8 mouse cellular contexts compared by ENCODE assay signal in genomic region chr19:5687738-5688137, GRCm38 (mm10). TPM values are rescaled to one million over a fixed set of nuclear protein-coding genes. Genes with fewer than 3 reads are reported as not detected.
DNase-seq lines count a peak whose midpoint lies in the region; ATAC-seq and TF ChIP-seq lines count a peak whose summit lies in the region.

No protein-coding gene starts in this region.

- peak overlapping the region; percentile 95 for H3K4me2 ChIP-seq in liver, embryonic 12.5 days

- peaks cover 80% of the 10 kb centered on the region for H3K4me1 ChIP-seq in erythroblast, embryonic 14.5 days (ENCODE audit: control insufficient read depth)
- peaks cover 36% of the 10 kb centered on the region for H3K4me1 ChIP-seq in thymus, adult 2 months (replicated peaks; ENCODE audit: control insufficient read depth, insufficient read depth, low read length)
- H3K4me1 ChIP-seq in liver, embryonic 12.5 days, result peaks cover 60% of the 10 kb centered on the region

- H3K27ac ChIP-seq in thymus, adult 2 months (ENCODE audit: control insufficient read depth, insufficient read depth, low read length), result no peak overlapping the region
- peak overlapping the region; percentile 91 for H3K27ac ChIP-seq in liver, embryonic 12.5 days

- no peak for DNase-seq in thymus, adult 2 months
- DNase-seq in thymus, adult 18-20 months, result no peak
- DNase-seq in left cerebral cortex, adult 8-10 months (ENCODE audit: low spot score in 2 of 2), result no peak
- DNase-seq in layer of hippocampus, adult 11-12 months (ENCODE audit: low spot score), result no peak
- DNase-seq in right cerebral cortex, postnatal 36 days (ENCODE audit: low spot score in 2 of 2), result no peak

- no peak for TF ChIP-seq CTCF in thymus, adult 2 months (IDR thresholded peaks at IDR 0.05; ENCODE audit: borderline replicate concordance, control insufficient read depth, extremely low read depth, insufficient read depth, low read length, poor library complexity)

- H3K4me3 ChIP-seq in erythroblast, embryonic 14.5 days (replicated peaks), result peak overlapping the region; percentile 82
- H3K4me3 ChIP-seq in thymus, adult 2 months (ENCODE audit: control insufficient read depth, insufficient read depth, low read length), result peak overlapping the region; percentile 92
- peak overlapping the region; percentile 81 for H3K4me3 ChIP-seq in liver, embryonic 12.5 days

- no peaks in the 10 kb centered on the region for H3K27me3 ChIP-seq in erythroblast, embryonic 14.5 days (ENCODE audit: control insufficient read depth)
- no peaks in the 10 kb centered on the region for H3K27me3 ChIP-seq in thymus, adult 2 months (ENCODE audit: control insufficient read depth, insufficient read depth, low read length)
- no peaks in the 10 kb centered on the region for H3K27me3 ChIP-seq in liver, embryonic 12.5 days (replicated peaks)

- ATAC-seq in erythroblast, adult 5-6 weeks (replicated peaks; ENCODE audit: low FRiP score, poor library complexity, severe bottlenecking), result no peak
- no peak for ATAC-seq in liver, embryonic 12.5 days

- no peaks in the 10 kb centered on the region for H3K9me3 ChIP-seq in erythroblast, embryonic 14.5 days (ENCODE audit: control insufficient read depth, low read length)
- H3K9me3 ChIP-seq in liver, embryonic 12.5 days (replicated peaks), result no peaks in the 10 kb centered on the region

- peak overlapping the region; percentile 89 for H3K9ac ChIP-seq in liver, embryonic 12.5 days

- TF ChIP-seq POLR2A in thymus, adult 2 months (IDR thresholded peaks at IDR 0.05; ENCODE audit: control insufficient read depth, extremely low read depth, insufficient read depth, low read length, poor library complexity), result no peak

- peaks cover 76% of the 10 kb centered on the region for H3K36me3 ChIP-seq in erythroblast, embryonic 14.5 days (ENCODE audit: control insufficient read depth)
- H3K36me3 ChIP-seq in thymus, adult 2 months (ENCODE audit: control insufficient read depth, insufficient read depth, low read length), result peaks cover 31% of the 10 kb centered on the region
- H3K36me3 ChIP-seq in liver, embryonic 12.5 days, result peaks cover 66% of the 10 kb centered on the region

- WGBS in thymus, adult 2 months, result 43% methylated on average over 9 of the region's 9 CpGs
- WGBS in liver, embryonic 12.5 days (ENCODE audit: insufficient replicate concordance), result 17% methylated on average over 9 of the region's 9 CpGs

RNA-seq across cellular contexts. Expression of gene Map3k11, which starts 0.8 kb away (rescaled TPM):
- polyA plus RNA-seq in erythroblast, embryonic 14.5 days (2012), result 18.5 and 20.2 TPM in 2 replicates
- 5.0 and 7.3 TPM in 2 replicates for total RNA-seq in erythroblast, adult 5-6 weeks (2015; ENCODE audit: low replicate concordance)
- 8.4 and 11.2 TPM in 2 replicates for total RNA-seq in erythroblast, adult 5-6 weeks (2017; ENCODE audit: low replicate concordance)
- polyA plus RNA-seq in thymus, adult 2 months (2012; rRNA removed), result 141 and 144 TPM in 2 replicates
- 25.8 and 27.7 TPM in 2 replicates for polyA plus RNA-seq in liver, embryonic 12.5 days (2016; fragmentation: Nextera tagmentation; extraction: Ambion mirVana)
- total RNA-seq in left cerebral cortex, adult 8-10 months (2022), result 10 to 100 TPM; 19.0 to 20.2 (median 19.7) TPM

RNA-seq across cellular contexts. Expression of gene Pcnx3, which starts 1.0 kb away (rescaled TPM):
- polyA plus RNA-seq in erythroblast, embryonic 14.5 days (2012), result 43.8 and 46.7 TPM in 2 replicates
- 10.7 and 16.3 TPM in 2 replicates for total RNA-seq in erythroblast, adult 5-6 weeks (2015; ENCODE audit: low replicate concordance)
- 14.8 and 20.3 TPM in 2 replicates for total RNA-seq in erythroblast, adult 5-6 weeks (2017; ENCODE audit: low replicate concordance)
- 421 and 455 TPM in 2 replicates for polyA plus RNA-seq in thymus, adult 2 months (2012; rRNA removed)
- 18.4 and 18.6 TPM in 2 replicates for polyA plus RNA-seq in liver, embryonic 12.5 days (2016; fragmentation: Nextera tagmentation; extraction: Ambion mirVana)
- total RNA-seq in left cerebral cortex, adult 8-10 months (2022), result 10 to 100 TPM; 74.4 to 86.8 (median 80.3) TPM

RNA-seq across cellular contexts. Expression of gene Kcnk7, which starts 16.4 kb away (rescaled TPM):
- polyA plus RNA-seq in erythroblast, embryonic 14.5 days (2012), result 0.04 and 0.06 TPM in 2 replicates
- not detected in 2 replicates for total RNA-seq in erythroblast, adult 5-6 weeks (2015; ENCODE audit: low replicate concordance)
- not detected in 2 replicates for total RNA-seq in erythroblast, adult 5-6 weeks (2017; ENCODE audit: low replicate concordance)
- polyA plus RNA-seq in thymus, adult 2 months (2012; rRNA removed), result 0.97 and 1.0 TPM in 2 replicates
- 0.18 and 0.19 TPM in 2 replicates for polyA plus RNA-seq in liver, embryonic 12.5 days (2016; fragmentation: Nextera tagmentation; extraction: Ambion mirVana)
- total RNA-seq in left cerebral cortex, adult 8-10 months (2022), result under 1 TPM in 1 of 4 experiments, not detected in 3; 0.37 TPM

RNA-seq across cellular contexts. Expression of gene Sipa1, which starts 24.2 kb away (rescaled TPM):
- polyA plus RNA-seq in erythroblast, embryonic 14.5 days (2012), result 63.2 and 69.8 TPM in 2 replicates
- total RNA-seq in erythroblast, adult 5-6 weeks (2015; ENCODE audit: low replicate concordance), result 20.5 and 36.9 TPM in 2 replicates
- total RNA-seq in erythroblast, adult 5-6 weeks (2017; ENCODE audit: low replicate concordance), result 27.4 and 90.3 TPM in 2 replicates
- 267 and 301 TPM in 2 replicates for polyA plus RNA-seq in thymus, adult 2 months (2012; rRNA removed)
- polyA plus RNA-seq in liver, embryonic 12.5 days (2016; fragmentation: Nextera tagmentation; extraction: Ambion mirVana), result 41.4 and 41.8 TPM in 2 replicates
- 10 to 100 TPM; 12.5 to 20.7 (median 14.9) TPM for total RNA-seq in left cerebral cortex, adult 8-10 months (2022)

RNA-seq across cellular contexts. Expression of gene Ehbp1l1, which starts 38.4 kb away (rescaled TPM):
- polyA plus RNA-seq in erythroblast, embryonic 14.5 days (2012), result 88.4 and 106 TPM in 2 replicates
- 27.5 and 57.9 TPM in 2 replicates for total RNA-seq in erythroblast, adult 5-6 weeks (2015; ENCODE audit: low replicate concordance)
- 236 and 446 TPM in 2 replicates for total RNA-seq in erythroblast, adult 5-6 weeks (2017; ENCODE audit: low replicate concordance)
- 55.6 and 61.8 TPM in 2 replicates for polyA plus RNA-seq in thymus, adult 2 months (2012; rRNA removed)
- polyA plus RNA-seq in liver, embryonic 12.5 days (2016; fragmentation: Nextera tagmentation; extraction: Ambion mirVana), result 122 and 124 TPM in 2 replicates
- total RNA-seq in left cerebral cortex, adult 8-10 months (2022), result 10 to 100 TPM; 15.8 to 22.9 (median 19.9) TPM
